Mouse (Mus musculus) embryonic stem cell, embryonic (primary cell): Measurements from ENCODE around the gene Cenpw.

Experiments
- CTCF ChIA-PET, 4 experiments: fragments of 300-600 bp in 2 of 4; fragments of 350-600 bp in 2 of 4; sonication (Branson Sonifier 250); formaldehyde crosslinking; loops; one replicate each; lab custom pipeline; 2022; ENCODE audit warnings: inconsistent platforms in 2 of 4; lab: Charles Lee
- POLR2A ChIA-PET, 4 experiments: fragments of 300-600 bp in 2 of 4; fragments of 350-600 bp in 2 of 4; sonication (Branson Sonifier 250); formaldehyde crosslinking; loops; one replicate each; lab custom pipeline; 2022; ENCODE audit warnings: antibody characterized with exemption in 4 of 4, inconsistent platforms in 1 of 4; lab: Charles Lee

Gene Cenpw

GRCm38 (mm10) chr10:30199916-30200826 lies at the start of gene Cenpw:
Gene Cenpw, minus strand, starts transcription at chr10:30200560.
- ChIA-PET POLR2A (interaction anchor here in 3 of 4 experiments (0.7 to 1.0 kb wide), 5 partner anchors 10 to 1246 kb away, joined by 3 to 7 read pairs (median 5); partner anchors contain the start of gene Tpd52l1 (in 1 of the 3)), CTCF (no interaction called here)

GRCm38 (mm10) chr10:30249654-30250053 lies 49.3 kb upstream of the Cenpw start:
- POLR2A ChIA-PET: no interaction called here
- CTCF ChIA-PET: no interaction called here

GRCm38 (mm10) chr10:30199501-30199900 lies 859 bp downstream of the Cenpw start:
- ChIA-PET POLR2A (interaction anchor here in 3 of 4 experiments (0.7 to 1.6 kb wide), 7 partner anchors 9 to 1246 kb away, joined by 3 to 8 read pairs (median 5); partner anchors contain the start of genes Ncoa7 (in 1 of the 3) and Tpd52l1 (in 1 of the 3)), CTCF (no interaction called here)

- POLR2A ChIA-PET: no interaction called here
- CTCF ChIA-PET: interaction anchor here in 1 of 4 experiments (0.6 kb wide), 1 partner anchor 712 kb away, joined by 3 read pairs; no protein-coding TSS in a partner anchor
Observed at GRCm38 (mm10) chr10:30167700-30168099, 32.7 kb downstream of the Cenpw start.
